Mouse (Mus musculus) ES-Bruce4 (cell line): ENCODE measurements around the gene Lrrc25. TPM values are rescaled to one million over a fixed set of nuclear protein-coding genes. Genes with fewer than 3 reads are reported as not detected.
A peak's percentile ranks its signal among the peaks of the same experiment; 100 is the strongest.

Source experiments
- H3K27ac ChIP-seq: 2 replicates; pipeline ENCODE4 v1.5.1; 2012; ENCODE audit warnings: low read length, inconsistent platforms; ENCODE audit not compliant: insufficient read depth
- H3K27me3 ChIP-seq: 2 replicates; pipeline ENCODE4 v1.6.1; 2012; ENCODE audit warnings: mild to moderate bottlenecking, low read length, inconsistent platforms; ENCODE audit not compliant: control insufficient read depth, poor library complexity, insufficient read depth, severe bottlenecking
- H3K36me3 ChIP-seq: 2 replicates; pipeline ENCODE4 v1.6.1; 2012; ENCODE audit warnings: inconsistent platforms, mild to moderate bottlenecking, low read length, moderate library complexity; ENCODE audit not compliant: control insufficient read depth, poor library complexity, insufficient read depth, severe bottlenecking
- H3K4me1 ChIP-seq: one replicate; pipeline ENCODE4 v1.8.1; 2011; ENCODE audit warnings: low read length; ENCODE audit not compliant: control insufficient read depth, insufficient read depth
- H3K4me3 ChIP-seq: 2 replicates; pipeline ENCODE4 v1.5.1; 2011; ENCODE audit warnings: low read depth, mild to moderate bottlenecking, low read length
- H3K9ac ChIP-seq: 2 replicates; pipeline ENCODE4 v1.6.1; 2012; ENCODE audit warnings: low read depth, mild to moderate bottlenecking, inconsistent platforms; ENCODE audit not compliant: poor library complexity, severe bottlenecking
- H3K9me3 ChIP-seq: replicated peaks from 2 replicates; pipeline ENCODE4 v1.6.1; 2012; ENCODE audit warnings: mild to moderate bottlenecking, low read length, inconsistent platforms; ENCODE audit not compliant: control insufficient read depth, poor library complexity, insufficient read depth, severe bottlenecking
- CTCF ChIP-seq: IDR thresholded peaks from one replicate; pipeline ENCODE4 v1.8.1; 2011; ENCODE audit warnings: low read depth, low read length
- EP300 ChIP-seq: IDR thresholded peaks from 2 replicates; pipeline ENCODE4 v1.6.1; 2011; ENCODE audit warnings: low read depth, low read length; ENCODE audit not compliant: insufficient read depth
- POLR2A ChIP-seq: IDR thresholded peaks from one replicate; pipeline ENCODE4 v1.8.1; 2011; ENCODE audit warnings: low read length; ENCODE audit not compliant: insufficient read depth
- polyA plus RNA-seq: library from polyadenylated mRNA; stranded (reverse); fragments of >200 nt; gene quantifications from 2 replicates; pipeline ENCODE4 v1.2.4, GENCODE M21; 2011; ENCODE audit warnings: low read depth; ENCODE audit not compliant: missing spikeins, insufficient read depth, insufficient read length

The Lrrc25 gene
- polyA plus RNA-seq, 1 experiment, result not detected

GRCm38 (mm10) chr8:70611849-70612248 is 4.1 kb upstream of the Lrrc25 start:
- H3K9ac ChIP-seq, result peak overlapping the region; percentile 95
- TF ChIP-seq CTCF (peak; percentile 98), POLR2A (no peak), EP300 (0 out of 2 replicates have a peak, but pooled peaks have one; percentile 46)
- H3K4me3 ChIP-seq, result peak overlapping the region; percentile 73
- peaks cover 2% of the 10 kb centered on the region for H3K4me1 ChIP-seq
- no peak overlapping the region for H3K27ac ChIP-seq
- H3K9me3 ChIP-seq, result no peaks in the 10 kb centered on the region
- no peaks in the 10 kb centered on the region for H3K36me3 ChIP-seq
- H3K27me3 ChIP-seq, result no peaks in the 10 kb centered on the region

GRCm38 (mm10) chr8:70613763-70614162 is 2.2 kb upstream of the Lrrc25 start:
- Histone ChIP-seq H3K27ac (no peak overlapping the region), H3K4me3 (no peak overlapping the region), H3K4me1 (peaks cover 5% of the 10 kb centered on the region), H3K27me3 (no peaks in the 10 kb centered on the region), H3K9ac (no peak overlapping the region), H3K36me3 (no peaks in the 10 kb centered on the region), H3K9me3 (no peaks in the 10 kb centered on the region)
- TF ChIP-seq EP300 (no peak), CTCF (no peak), POLR2A (no peak)

GRCm38 (mm10) chr8:70614469-70614868 is 1.5 kb upstream of the Lrrc25 start:
- TF ChIP-seq EP300 (no peak), POLR2A (no peak), CTCF (no peak)
- Histone ChIP-seq H3K27me3 (no peaks in the 10 kb centered on the region), H3K9me3 (no peaks in the 10 kb centered on the region), H3K27ac (no peak overlapping the region), H3K4me3 (no peak overlapping the region), H3K9ac (no peak overlapping the region), H3K4me1 (peaks cover 3% of the 10 kb centered on the region), H3K36me3 (no peaks in the 10 kb centered on the region)

GRCm38 (mm10) chr8:70615281-70615680 is 674 bp upstream of the Lrrc25 start:
- Histone ChIP-seq H3K9me3 (no peaks in the 10 kb centered on the region), H3K27ac (no peak overlapping the region), H3K27me3 (no peaks in the 10 kb centered on the region), H3K4me3 (no peak overlapping the region), H3K9ac (no peak overlapping the region), H3K4me1 (peaks cover 4% of the 10 kb centered on the region), H3K36me3 (no peaks in the 10 kb centered on the region)
- TF ChIP-seq EP300 (no peak), POLR2A (no peak), CTCF (no peak)

GRCm38 (mm10) chr8:70616645-70617044 is 690 bp downstream of the Lrrc25 start:
- no peaks in the 10 kb centered on the region for H3K9me3 ChIP-seq
- no peak for TF ChIP-seq POLR2A
- no peak for TF ChIP-seq CTCF
- TF ChIP-seq EP300, result no peak
- no peaks in the 10 kb centered on the region for H3K27me3 ChIP-seq
- no peak overlapping the region for H3K9ac ChIP-seq
- no peak overlapping the region for H3K27ac ChIP-seq
- H3K36me3 ChIP-seq, result no peaks in the 10 kb centered on the region
- H3K4me1 ChIP-seq, result peaks cover 4% of the 10 kb centered on the region
- H3K4me3 ChIP-seq, result no peak overlapping the region

- H3K9ac ChIP-seq, result peak overlapping the region; percentile 25
- no peak overlapping the region for H3K4me3 ChIP-seq
- H3K27ac ChIP-seq, result peak overlapping the region; percentile 68
- TF ChIP-seq POLR2A (no peak), EP300 (no peak)
- H3K36me3 ChIP-seq, result no peaks in the 10 kb centered on the region
- H3K27me3 ChIP-seq, result no peaks in the 10 kb centered on the region
- H3K4me1 ChIP-seq, result peaks cover 4% of the 10 kb centered on the region
- H3K9me3 ChIP-seq, result no peaks in the 10 kb centered on the region
Measured at GRCm38 (mm10) chr8:70617985-70618384, 2.0 kb downstream of the Lrrc25 start.
